Mouse (Mus musculus) heart, embryonic 10.5 days (tissue): ENCODE data around the gene Srbd1. TPM values are rescaled to one million over a fixed set of nuclear protein-coding genes. Genes with fewer than 3 reads are reported as not detected.

Source experiments
- DNase-seq: peaks from one replicate; pipeline ENCODE4 v3.0.0-alpha.2; 2017; ENCODE audit warnings: low spot score
- H3K27ac ChIP-seq: fragments of 300-500 bp; sonication (generic); 2 replicates; pipeline ENCODE4 v1.5.1; 2016; ENCODE audit warnings: mild to moderate bottlenecking
- H3K27me3 ChIP-seq: fragments of 300-500 bp; sonication (generic); 2 replicates; pipeline ENCODE4 v1.6.1; 2016; ENCODE audit warnings: mild to moderate bottlenecking; ENCODE audit not compliant: poor library complexity, insufficient read depth, severe bottlenecking
- H3K36me3 ChIP-seq: fragments of 300-500 bp; sonication (generic); 2 replicates; pipeline ENCODE4 v1.6.1; 2016; ENCODE audit warnings: mild to moderate bottlenecking, moderate library complexity
- H3K4me1 ChIP-seq: fragments of 300-500 bp; sonication (generic); 2 replicates; pipeline ENCODE4 v1.6.1; 2016; ENCODE audit warnings: mild to moderate bottlenecking
- H3K4me3 ChIP-seq: fragments of 300-500 bp; sonication (generic); 2 replicates; pipeline ENCODE4 v1.5.1; 2016; ENCODE audit warnings: mild to moderate bottlenecking, moderate library complexity
- H3K9me3 ChIP-seq: fragments of 300-500 bp; sonication (generic); 2 replicates; pipeline ENCODE4 v1.6.1; 2016; ENCODE audit warnings: mild to moderate bottlenecking, moderate library complexity
- WGBS: fragments of 180-500 bp; shearing (Covaris S2); methylation state at CpG from one replicate; pipeline ENCODE4 v1.1.7; 2016; 5-methylcytosine and 5-hydroxymethylcytosine counted together
- polyA plus RNA-seq: library from polyadenylated mRNA; unstranded; fragments of >200 nt; fragmentation: Nextera tagmentation; extraction: Ambion mirVana; gene quantifications from 2 replicates; pipeline ENCODE4 v1.2.1, GENCODE M21; 2016

The Srbd1 gene
- polyA plus RNA-seq, 1 experiment from 2014 or later: 15.4 TPM

GRCm38 (mm10) chr17:86060911-86061310 is 84.1 kb downstream of the Srbd1 start:
- H3K9me3 ChIP-seq: no peaks in the 10 kb centered on the region
- no peaks in the 10 kb centered on the region for H3K27me3 ChIP-seq
- no peak overlapping the region for H3K4me3 ChIP-seq
- 0 out of 2 replicates have a peak, but pooled peaks cover 2% of the 10 kb centered on the region for H3K36me3 ChIP-seq
- no peaks in the 10 kb centered on the region for H3K4me1 ChIP-seq
- H3K27ac ChIP-seq: no peak overlapping the region
- 75% methylated on average over 5 of the region's 5 CpGs for WGBS
- no peak for DNase-seq

- H3K4me1 ChIP-seq: peaks cover 15% of the 10 kb centered on the region
- no peaks in the 10 kb centered on the region for H3K9me3 ChIP-seq
- no peak overlapping the region for H3K4me3 ChIP-seq
- DNase-seq: no peak
- WGBS: 75% methylated on average over 13 of the region's 13 CpGs
- no peaks in the 10 kb centered on the region for H3K36me3 ChIP-seq
- H3K27me3 ChIP-seq: no peaks in the 10 kb centered on the region
- no peak overlapping the region for H3K27ac ChIP-seq
Measured at GRCm38 (mm10) chr17:86040221-86040984, 104.6 kb downstream of the Srbd1 start.

- Histone ChIP-seq H3K27me3 (no peaks in the 10 kb centered on the region), H3K9me3 (no peaks in the 10 kb centered on the region)
- no peak for DNase-seq
Measured at GRCm38 (mm10) chr17:86039741-86040140, 105.2 kb downstream of the Srbd1 start.

GRCm38 (mm10) chr17:86038211-86038648 is 106.7 kb downstream of the Srbd1 start:
- no peak for DNase-seq
- 23% methylated on average over 13 of the region's 13 CpGs for WGBS
- peaks cover 15% of the 10 kb centered on the region for H3K4me1 ChIP-seq

More at GRCm38 (mm10) chr17:86039741-86040140, 105.2 kb downstream of the Srbd1 start:
- H3K4me1 ChIP-seq: peaks cover 15% of the 10 kb centered on the region
- no peak overlapping the region for H3K27ac ChIP-seq
- no peak overlapping the region for H3K4me3 ChIP-seq
- WGBS: 88% methylated on average over 3 of the region's 3 CpGs
- H3K36me3 ChIP-seq: no peaks in the 10 kb centered on the region

GRCm38 (mm10) chr17:86035576-86035975 is 109.4 kb downstream of the Srbd1 start:
- Histone ChIP-seq H3K9me3 (no peaks in the 10 kb centered on the region), H3K36me3 (no peaks in the 10 kb centered on the region), H3K4me1 (peaks cover 15% of the 10 kb centered on the region), H3K27ac (no peak overlapping the region), H3K27me3 (no peaks in the 10 kb centered on the region), H3K4me3 (no peak overlapping the region)
- no peak for DNase-seq
- WGBS: 96% methylated on average over 3 of the region's 3 CpGs

More at GRCm38 (mm10) chr17:86038211-86038648, 106.7 kb downstream of the Srbd1 start:
- Histone ChIP-seq H3K27ac (peak overlapping the region; percentile 73), H3K9me3 (no peaks in the 10 kb centered on the region), H3K36me3 (no peaks in the 10 kb centered on the region), H3K27me3 (no peaks in the 10 kb centered on the region), H3K4me3 (peak overlapping the region; percentile 19; the same call in 1 of the 2 replicates)

GRCm38 (mm10) chr17:86035146-86035545 is 109.8 kb downstream of the Srbd1 start:
- no peak for DNase-seq
- WGBS: 86% methylated on average over 12 of the region's 12 CpGs
- Histone ChIP-seq H3K36me3 (no peaks in the 10 kb centered on the region), H3K27ac (no peak overlapping the region), H3K4me3 (no peak overlapping the region), H3K9me3 (no peaks in the 10 kb centered on the region), H3K27me3 (no peaks in the 10 kb centered on the region), H3K4me1 (peaks cover 15% of the 10 kb centered on the region)

GRCm38 (mm10) chr17:86034641-86035040 is 110.3 kb downstream of the Srbd1 start:
- no peak for DNase-seq
- Histone ChIP-seq H3K4me3 (no peak overlapping the region), H3K4me1 (peaks cover 15% of the 10 kb centered on the region), H3K9me3 (no peaks in the 10 kb centered on the region), H3K27ac (no peak overlapping the region), H3K27me3 (no peaks in the 10 kb centered on the region), H3K36me3 (no peaks in the 10 kb centered on the region)
- WGBS: 85% methylated on average over 6 of the region's 6 CpGs

GRCm38 (mm10) chr17:86032113-86032714 is 112.8 kb downstream of the Srbd1 start:
- 80% methylated on average over 3 of the region's 3 CpGs for WGBS
- no peak for DNase-seq
- no peaks in the 10 kb centered on the region for H3K36me3 ChIP-seq
- H3K4me1 ChIP-seq: no peaks in the 10 kb centered on the region
- H3K4me3 ChIP-seq: no peak overlapping the region
- H3K27ac ChIP-seq: no peak overlapping the region
- H3K9me3 ChIP-seq: no peaks in the 10 kb centered on the region
- no peaks in the 10 kb centered on the region for H3K27me3 ChIP-seq

GRCm38 (mm10) chr17:86030016-86030415 is 115.0 kb downstream of the Srbd1 start:
- no peak overlapping the region for H3K4me3 ChIP-seq
- H3K4me1 ChIP-seq: no peaks in the 10 kb centered on the region
- H3K27ac ChIP-seq: no peak overlapping the region
- no peaks in the 10 kb centered on the region for H3K36me3 ChIP-seq
- no peaks in the 10 kb centered on the region for H3K9me3 ChIP-seq
- WGBS: 70% methylated on average over 4 of the region's 4 CpGs
- H3K27me3 ChIP-seq: no peaks in the 10 kb centered on the region
- no peak for DNase-seq

- 73% methylated on average over 1 of the region's 1 CpGs for WGBS
- no peak for DNase-seq
- H3K4me3 ChIP-seq: no peak overlapping the region
Measured at GRCm38 (mm10) chr17:86029175-86029574, 115.8 kb downstream of the Srbd1 start.

GRCm38 (mm10) chr17:86027577-86028199 is 117.3 kb downstream of the Srbd1 start:
- Histone ChIP-seq H3K36me3 (no peaks in the 10 kb centered on the region), H3K27ac (no peak overlapping the region), H3K9me3 (no peaks in the 10 kb centered on the region), H3K27me3 (no peaks in the 10 kb centered on the region), H3K4me1 (no peaks in the 10 kb centered on the region), H3K4me3 (no peak overlapping the region)
- WGBS: 82% methylated on average over 4 of the region's 4 CpGs
- no peak for DNase-seq

More at GRCm38 (mm10) chr17:86029175-86029574, 115.8 kb downstream of the Srbd1 start:
- H3K9me3 ChIP-seq: no peaks in the 10 kb centered on the region
- H3K4me1 ChIP-seq: no peaks in the 10 kb centered on the region
- H3K27ac ChIP-seq: no peak overlapping the region
- H3K27me3 ChIP-seq: no peaks in the 10 kb centered on the region
- no peaks in the 10 kb centered on the region for H3K36me3 ChIP-seq

- no peaks in the 10 kb centered on the region for H3K27me3 ChIP-seq
- no peaks in the 10 kb centered on the region for H3K9me3 ChIP-seq
- DNase-seq: no peak
- no peak overlapping the region for H3K27ac ChIP-seq
- no peaks in the 10 kb centered on the region for H3K4me1 ChIP-seq
- WGBS: 92% methylated on average over 3 of the region's 3 CpGs
- H3K36me3 ChIP-seq: no peaks in the 10 kb centered on the region; the same call in 1 of the 2 replicates
- no peak overlapping the region for H3K4me3 ChIP-seq
Measured at GRCm38 (mm10) chr17:86024589-86024988, 120.4 kb downstream of the Srbd1 start.

GRCm38 (mm10) chr17:86022366-86022765 is 122.6 kb downstream of the Srbd1 start:
- H3K27ac ChIP-seq: no peak overlapping the region

More at GRCm38 (mm10) chr17:86022366-86022765, 122.6 kb downstream of the Srbd1 start:
- H3K4me3 ChIP-seq: no peak overlapping the region
- H3K4me1 ChIP-seq: no peaks in the 10 kb centered on the region
- no peaks in the 10 kb centered on the region for H3K27me3 ChIP-seq
- no peaks in the 10 kb centered on the region for H3K9me3 ChIP-seq
- no peak for DNase-seq
- no peaks in the 10 kb centered on the region; the same call in 1 of the 2 replicates for H3K36me3 ChIP-seq
- WGBS: 71% methylated on average over 4 of the region's 4 CpGs
